Mouse (Mus musculus) CD4-positive, CD25-positive, alpha-beta regulatory T cell, adult 4 months (primary cell): Measurements from ENCODE around the gene Glrx3. TPM values are rescaled to one million over a fixed set of nuclear protein-coding genes. Genes with fewer than 3 reads are reported as not detected.
A peak's percentile ranks its signal among the peaks of the same experiment; 100 is the strongest.
"Not testable (repeated sequence)": the region's sequence is repeated elsewhere in the genome, so short reads cannot be mapped to it uniquely, and the experiment has no call there.

Source experiments
- ATAC-seq: one replicate; pipeline ENCODE4 v1.8.0; 2017
- polyA plus RNA-seq, 2 experiments: library from polyadenylated mRNA; unstranded; fragments of 100-300 nt; shearing (Covaris generic); gene quantifications; one replicate each; pipeline ENCODE4 v1.2.1; 2017

The Glrx3 gene
- polyA plus RNA-seq: 100 to 1,000 TPM in 1 of 2 experiments, 10 to 100 TPM in 1; 90.9 to 121 TPM

DNA sequence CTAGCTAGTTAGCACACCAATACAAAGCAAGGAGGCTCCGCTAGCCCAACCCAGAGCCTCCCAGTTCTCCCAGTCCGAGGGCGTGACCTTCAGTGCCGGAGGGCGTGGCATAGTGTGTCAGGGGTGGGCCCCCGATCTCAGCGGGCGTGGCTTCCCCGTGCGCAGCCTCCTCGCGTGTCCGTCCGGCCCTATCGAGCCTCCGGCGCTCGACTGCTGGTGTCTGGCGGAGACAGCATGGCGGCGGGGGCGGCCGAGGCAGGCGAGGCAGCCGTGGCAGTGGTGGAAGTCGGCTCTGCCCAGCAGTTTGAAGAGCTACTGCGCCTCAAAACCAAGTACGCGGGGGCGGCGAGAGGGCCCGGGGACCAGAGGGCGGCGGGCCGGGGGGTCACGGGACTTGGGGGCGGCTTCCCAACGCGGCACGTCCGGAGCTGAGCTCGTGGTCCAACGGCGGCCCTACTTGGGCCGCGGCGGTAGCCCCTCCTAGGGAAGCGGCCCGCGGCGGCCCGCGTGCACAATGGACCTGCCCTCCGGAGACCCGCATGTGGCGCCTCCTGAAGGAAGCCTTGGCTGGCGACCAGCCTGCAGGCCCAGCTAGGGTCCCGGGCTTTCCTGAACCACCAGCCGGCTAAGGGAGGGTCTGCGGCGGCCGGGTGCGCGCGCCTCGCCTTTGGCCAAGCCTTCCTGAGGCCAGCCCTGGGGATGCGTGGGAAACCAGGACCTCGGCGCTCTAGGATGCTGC, at the start of gene Glrx3:
Glrx3 (plus strand) TSS at position 175 of the 739 bp plus-strand sequence.
- peak; percentile 97 for ATAC-seq

GRCm38 (mm10) chr7:137387863-137388262, 49.6 kb upstream of the Glrx3 start:
- ATAC-seq: no peak

- ATAC-seq: no peak
Measured at GRCm38 (mm10) chr7:137395421-137395820, 42.0 kb upstream of the Glrx3 start.

DNA sequence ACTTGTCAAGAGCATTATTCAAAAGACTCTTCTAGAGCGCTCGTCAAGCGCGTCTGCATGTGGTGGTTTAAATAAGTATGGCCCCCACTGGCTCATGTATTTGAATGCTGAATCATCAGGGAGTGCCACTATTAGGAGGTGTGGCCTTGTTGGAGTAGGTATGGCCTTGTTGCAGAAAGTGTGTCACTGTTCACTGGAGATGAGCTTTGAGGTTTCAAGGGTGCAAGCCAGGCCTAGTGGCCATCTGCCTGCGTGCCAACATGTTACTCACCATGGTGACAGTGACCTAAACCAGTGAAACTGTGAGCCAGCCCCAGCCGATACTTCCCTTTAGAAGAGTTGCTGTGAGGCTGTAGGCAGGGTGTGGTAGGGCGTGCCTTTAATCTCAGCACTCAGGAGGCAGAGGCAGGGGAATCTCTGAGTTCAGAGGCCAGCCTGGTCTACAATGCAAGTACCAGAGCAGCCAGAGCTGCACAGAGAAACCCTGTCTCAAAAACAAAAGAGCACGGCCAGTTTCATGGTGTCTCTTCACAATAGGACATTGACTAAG, 40.0 kb upstream of the Glrx3 start:
- no peak for ATAC-seq

DNA sequence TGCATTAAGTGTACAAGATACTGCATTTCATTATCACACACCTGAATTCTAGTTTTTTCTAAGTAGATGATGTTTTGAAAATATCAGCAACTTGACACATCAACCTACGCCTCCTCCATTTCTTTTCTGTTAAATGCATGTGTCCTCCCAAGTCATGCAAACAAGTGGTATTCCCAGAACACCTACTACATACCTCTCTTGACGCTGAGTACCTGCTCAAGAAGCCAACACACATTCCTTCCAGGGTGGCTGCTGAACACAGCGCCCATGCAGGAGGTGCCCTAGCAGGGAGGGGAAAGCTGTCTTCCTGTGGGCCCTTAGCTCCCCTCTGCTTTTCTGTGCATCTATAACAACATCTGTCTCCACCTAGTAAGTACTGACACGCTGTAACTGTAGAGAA, 38.4 kb upstream of the Glrx3 start:
- no peak for ATAC-seq

DNA sequence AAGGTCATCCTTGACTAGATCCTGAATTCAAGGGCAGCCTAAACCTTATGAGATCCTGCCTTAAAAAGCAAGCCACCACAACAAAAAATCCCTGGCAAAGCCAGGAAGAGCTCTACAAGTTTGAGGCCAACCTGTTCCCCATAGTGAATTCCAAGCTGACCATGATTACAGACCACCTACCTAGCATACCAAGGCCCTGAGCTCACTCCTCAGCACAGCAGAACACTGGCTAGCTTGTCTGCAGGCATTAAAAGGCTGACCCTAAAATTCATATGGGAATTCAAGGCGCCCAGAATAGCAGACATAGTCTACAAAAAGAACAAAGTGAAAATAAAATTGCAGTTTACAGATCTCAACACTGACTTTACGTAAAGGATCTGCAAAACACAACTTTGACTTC, 33.3 kb upstream of the Glrx3 start:
- ATAC-seq: no peak

DNA sequence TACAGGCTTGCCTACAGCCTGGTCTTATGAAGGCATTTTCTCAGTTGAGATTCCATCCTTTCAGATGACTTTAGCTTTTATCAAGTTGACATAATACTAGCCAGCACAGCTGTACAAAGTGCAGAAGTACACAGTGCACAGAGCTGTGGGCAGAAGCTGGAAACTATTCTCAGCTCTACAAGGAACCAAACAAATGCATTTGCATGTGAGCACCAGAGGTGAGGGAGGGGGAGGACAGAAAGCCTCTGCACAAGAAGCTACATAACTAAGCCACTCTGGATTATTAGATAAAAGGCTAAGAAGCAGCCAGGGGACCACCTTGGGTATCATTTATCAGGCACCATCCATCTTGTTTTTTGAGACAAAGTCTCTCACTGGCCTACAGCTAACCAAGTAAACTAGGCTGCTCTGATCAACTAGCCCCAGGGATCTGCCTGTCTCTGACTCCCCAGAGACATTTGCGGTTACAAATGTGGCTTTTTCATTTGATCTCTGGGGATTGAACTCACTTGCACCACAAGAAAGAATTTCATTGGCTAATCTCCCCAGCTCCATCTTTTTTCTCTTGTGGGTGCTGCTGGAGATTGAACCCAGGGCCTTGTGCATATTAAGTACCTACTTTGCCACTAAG, 29.9 kb upstream of the Glrx3 start:
- no peak for ATAC-seq

DNA sequence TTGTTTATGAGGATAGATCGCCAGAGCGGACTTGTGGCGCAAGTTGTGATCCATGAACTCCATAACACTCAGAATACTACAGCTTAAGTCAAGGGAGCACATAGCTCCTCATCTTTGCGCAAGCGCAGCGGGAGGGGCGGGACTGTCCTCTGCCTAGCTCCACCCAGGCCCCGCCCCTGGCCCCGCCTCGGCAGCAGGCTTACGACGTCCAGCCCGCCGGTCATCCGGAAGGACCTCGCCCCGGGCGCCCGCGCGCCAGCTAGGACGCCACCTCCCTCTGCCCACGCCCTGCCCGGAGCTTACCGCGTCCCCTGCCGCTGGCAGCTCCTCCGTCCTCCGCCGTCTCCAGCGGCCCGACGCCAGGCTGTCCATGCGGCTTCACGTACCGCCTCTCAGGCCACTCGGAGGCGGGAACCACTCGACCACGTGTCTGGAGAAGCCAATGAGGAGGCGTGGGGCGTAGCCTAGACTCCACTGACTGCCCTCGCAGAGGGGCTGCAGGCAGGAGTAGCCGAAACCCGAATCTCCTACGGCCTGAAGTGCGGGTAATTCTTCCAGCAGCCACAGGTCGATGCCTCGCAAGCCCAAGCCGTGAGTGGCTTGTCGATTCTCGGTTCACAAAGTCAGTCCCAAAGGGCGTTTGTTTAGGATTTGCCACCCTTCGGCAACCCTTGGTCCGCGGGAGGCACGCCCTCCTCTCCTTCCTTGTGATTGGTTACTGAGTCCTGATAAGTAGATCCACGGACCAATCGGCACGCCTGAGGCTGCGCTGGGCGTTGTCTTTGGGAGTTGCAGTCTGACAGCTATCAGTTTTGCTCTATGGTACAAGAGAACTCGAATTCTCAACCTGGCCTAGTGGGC, 26.8 kb upstream of the Glrx3 start, which contains the start of gene 9430038I01Rik:
9430038I01Rik (minus strand) TSS at position 426 of the 861 bp plus-strand sequence.
- ATAC-seq: peak; percentile 92

DNA sequence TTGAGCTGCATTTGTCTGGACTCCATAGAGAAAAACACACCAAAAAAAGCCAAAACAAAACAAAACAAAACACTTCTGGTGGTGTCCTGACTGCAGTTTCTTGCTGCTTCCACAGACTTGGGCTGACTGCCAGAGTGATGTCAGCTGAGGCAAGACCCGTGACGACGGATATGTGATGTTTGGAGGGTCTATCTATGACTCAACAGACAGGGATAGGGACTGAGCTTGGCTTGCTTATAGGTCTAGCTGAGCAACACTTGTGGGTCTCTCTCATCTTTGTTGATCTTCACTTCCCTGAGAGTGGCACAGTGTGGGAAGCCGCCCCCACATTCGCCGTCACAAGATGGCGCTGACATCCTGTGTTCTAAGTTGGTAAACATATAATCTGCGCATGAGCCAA, 22.7 kb upstream of the Glrx3 start:
- no peak for ATAC-seq

DNA sequence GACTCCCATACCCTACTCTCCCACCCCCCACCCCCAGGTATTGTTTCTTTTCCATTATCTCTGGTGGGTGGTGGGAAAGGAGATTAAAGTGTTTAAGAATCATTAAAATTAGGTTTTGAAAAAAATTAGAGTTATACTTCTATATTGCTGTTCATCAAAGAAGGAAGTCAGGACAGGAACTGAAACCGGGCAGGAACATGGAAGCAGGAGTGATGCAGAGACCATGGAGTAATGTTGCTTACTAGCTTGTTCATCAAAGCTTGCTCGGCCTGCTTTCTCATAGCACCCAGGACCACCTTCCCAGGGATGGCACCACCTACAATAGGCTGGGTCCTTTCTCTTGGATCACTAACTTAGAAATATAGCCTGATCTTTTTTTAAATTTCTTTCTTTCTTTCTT, 16.9 kb upstream of the Glrx3 start:
- no peak for ATAC-seq

DNA sequence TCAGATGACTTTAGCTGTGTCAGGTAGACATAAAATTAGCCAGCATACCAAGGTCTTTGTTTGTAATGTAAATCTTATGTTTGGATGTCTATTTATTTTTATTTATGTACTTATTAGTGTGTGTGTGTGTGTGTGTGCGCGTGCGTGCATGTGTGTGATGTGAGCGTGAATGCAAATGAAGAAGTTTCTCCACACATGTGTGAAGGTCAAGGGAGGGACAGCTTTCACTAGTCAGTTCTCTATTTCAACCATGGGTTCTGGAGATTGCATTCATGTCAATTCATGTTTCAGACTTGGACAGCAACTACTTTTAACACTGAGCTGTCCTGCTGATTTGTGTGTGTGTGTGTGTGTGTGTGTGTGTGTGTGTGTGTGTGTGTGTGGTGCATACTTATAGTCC, 16.2 kb upstream of the Glrx3 start:
- no peak for ATAC-seq

DNA sequence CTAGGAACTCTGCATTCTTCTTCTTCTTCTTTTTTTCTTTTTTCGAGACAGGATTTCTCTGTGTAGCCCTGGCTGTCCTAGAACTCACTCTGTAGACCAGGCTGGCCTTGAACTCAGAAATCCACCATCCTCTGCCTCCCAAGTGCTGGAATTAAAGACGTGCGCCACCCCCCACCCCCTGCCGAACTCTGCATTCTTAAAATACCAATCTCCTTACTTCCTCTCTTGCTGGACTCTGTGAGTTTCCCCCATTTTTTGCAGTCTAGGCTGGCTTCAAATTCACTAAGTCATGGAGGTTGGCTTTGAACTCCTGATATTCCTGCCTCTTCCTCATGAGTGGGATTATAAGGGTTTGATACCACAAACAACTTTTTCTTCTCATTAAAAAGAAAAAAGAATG, 10.7 kb upstream of the Glrx3 start:
- no peak for ATAC-seq

DNA sequence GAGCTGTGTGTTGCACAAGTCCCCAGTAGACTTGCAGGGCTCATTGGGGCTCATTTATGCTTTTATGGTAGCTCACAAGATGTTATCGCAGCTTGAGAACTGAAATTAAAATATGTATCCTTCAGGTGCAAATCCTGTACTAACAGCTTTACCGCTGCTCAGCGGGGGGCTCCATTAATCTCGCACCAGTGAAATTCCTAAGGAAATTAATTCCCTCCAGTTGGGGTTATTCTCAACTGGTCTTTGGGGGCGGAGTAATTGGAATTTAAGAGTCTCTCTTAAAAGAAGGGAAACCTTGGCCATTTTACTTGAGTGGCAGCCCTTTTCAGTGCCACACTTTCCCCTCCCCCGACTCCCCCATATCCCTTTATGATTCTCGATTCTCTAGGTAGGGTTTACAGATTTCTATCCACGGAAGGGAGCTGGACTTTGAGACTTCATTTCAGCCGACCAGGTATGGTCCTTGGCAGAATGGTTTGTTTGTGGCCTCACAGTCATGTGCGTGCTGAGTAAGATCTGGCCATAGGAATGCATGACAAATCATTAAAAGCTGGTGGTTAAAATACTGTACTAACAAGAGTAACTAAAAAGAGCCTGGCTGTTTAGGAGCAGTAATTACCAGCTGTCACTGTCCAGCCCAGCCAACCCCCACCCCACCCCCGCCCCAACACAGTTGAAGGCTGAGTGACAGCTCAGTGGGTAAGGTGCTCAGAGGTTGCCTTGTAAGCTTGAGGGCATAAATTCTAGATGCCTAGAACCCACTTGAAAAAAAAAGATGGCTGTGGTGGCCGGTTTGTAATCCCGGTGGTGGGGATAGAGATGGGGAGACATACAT, 5.4 kb upstream of the Glrx3 start:
- ATAC-seq: no peak

GRCm38 (mm10) chr7:137436901-137437300, 513 bp upstream of the Glrx3 start:
- no peak for ATAC-seq

GRCm38 (mm10) chr7:137438179-137438550, 751 bp downstream of the Glrx3 start:
- peak; percentile 40 for ATAC-seq

GRCm38 (mm10) chr7:137438962-137439361, 1.5 kb downstream of the Glrx3 start:
- not testable (repeated sequence) for ATAC-seq

GRCm38 (mm10) chr7:137442951-137443350, 5.5 kb downstream of the Glrx3 start:
- no peak for ATAC-seq

- ATAC-seq: no peak
Measured at GRCm38 (mm10) chr7:137445321-137445720, 7.9 kb downstream of the Glrx3 start.

- no peak for ATAC-seq
Measured at GRCm38 (mm10) chr7:137461396-137461795, 24.0 kb downstream of the Glrx3 start.

DNA sequence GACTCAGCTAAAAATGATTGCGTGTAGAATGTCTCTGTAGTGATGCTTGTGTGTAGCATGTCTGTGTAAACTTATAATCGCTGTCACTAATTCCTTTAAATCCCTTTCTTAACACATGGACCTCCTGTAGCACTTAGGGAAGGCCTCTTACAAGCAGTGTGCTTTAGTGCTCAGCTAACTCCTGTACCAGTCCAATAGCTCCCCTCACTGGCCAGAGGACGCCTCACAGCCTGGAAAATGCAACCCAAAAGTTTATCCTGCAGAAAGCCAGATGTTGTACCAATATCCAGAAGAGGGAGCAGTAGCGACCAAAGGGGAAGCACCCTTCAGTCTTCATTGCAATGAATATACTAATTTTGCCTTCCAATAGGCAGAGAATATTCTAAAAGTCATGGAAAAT, 30.8 kb downstream of the Glrx3 start:
- peak; percentile 54 for ATAC-seq

- ATAC-seq: no peak
Measured at GRCm38 (mm10) chr7:137471431-137472120, 34.2 kb downstream of the Glrx3 start.
